Mouse (Mus musculus) frontal cortex, postnatal 10 days (tissue): ENCODE data around the gene Sin3a.

Experiments used
- DNase-seq, 2 experiments: peaks; one replicate each; pipeline ENCODE4 v3.0.0; 2022; ENCODE audit warnings: low spot score in 2 of 2, mixed read lengths in 1 of 2

Sin3a gene

GRCm38 (mm10) chr9:57137246-57137645, 65.4 kb downstream of the Sin3a start:
- DNase-seq: no peak

- no peak for DNase-seq
Measured at GRCm38 (mm10) chr9:57137777-57138176, 65.9 kb downstream of the Sin3a start.

- DNase-seq: no peak
Measured at GRCm38 (mm10) chr9:57138507-57138906, 66.7 kb downstream of the Sin3a start.

GRCm38 (mm10) chr9:57139110-57139509, 67.3 kb downstream of the Sin3a start:
- DNase-seq: no peak

- no peak for DNase-seq
Measured at GRCm38 (mm10) chr9:57139571-57139970, 67.7 kb downstream of the Sin3a start.

GRCm38 (mm10) chr9:57141417-57142353, 69.8 kb downstream of the Sin3a start:
- DNase-seq: no peak

- DNase-seq: no peak
Measured at GRCm38 (mm10) chr9:57143212-57143611, 71.4 kb downstream of the Sin3a start.

- no peak for DNase-seq
Measured at GRCm38 (mm10) chr9:57144830-57145229, 73.0 kb downstream of the Sin3a start.

- no peak for DNase-seq
Measured at GRCm38 (mm10) chr9:57146451-57147066, 74.7 kb downstream of the Sin3a start.

- no peak for DNase-seq
Measured at GRCm38 (mm10) chr9:57147205-57148143, 75.6 kb downstream of the Sin3a start.

GRCm38 (mm10) chr9:57148144-57148878, 76.5 kb downstream of the Sin3a start, which contains the start of gene Neil1:
TSS of gene Neil1 (minus strand) at chr9:57148305.
- DNase-seq: peak; percentile 87 to 88

GRCm38 (mm10) chr9:57149021-57149420, 77.2 kb downstream of the Sin3a start:
- DNase-seq: no peak

- DNase-seq: no peak
Measured at GRCm38 (mm10) chr9:57150192-57150591, 78.4 kb downstream of the Sin3a start.

GRCm38 (mm10) chr9:57152331-57152730, 80.5 kb downstream of the Sin3a start:
- DNase-seq: no peak

- DNase-seq: no peak
Measured at GRCm38 (mm10) chr9:57156383-57156782, 84.5 kb downstream of the Sin3a start.

GRCm38 (mm10) chr9:57156823-57157222, 85.0 kb downstream of the Sin3a start:
- DNase-seq: no peak

GRCm38 (mm10) chr9:57157499-57157898, 85.7 kb downstream of the Sin3a start:
- no peak for DNase-seq

- DNase-seq: peak; percentile 88 to 89
Measured at GRCm38 (mm10) chr9:57158013-57158470, 86.2 kb downstream of the Sin3a start, which contains the start of gene Commd4. TSS of gene Commd4 (minus strand) at chr9:57158331.

GRCm38 (mm10) chr9:57158506-57158905, 86.7 kb downstream of the Sin3a start:
- DNase-seq: no peak

- no peak for DNase-seq
Measured at GRCm38 (mm10) chr9:57162496-57162895, 90.7 kb downstream of the Sin3a start.

- DNase-seq: no peak
Measured at GRCm38 (mm10) chr9:57163137-57163536, 91.3 kb downstream of the Sin3a start.
